Mouse (Mus musculus) activated CD4-positive, CD25-positive, alpha-beta regulatory T cell (primary cell): Measurements from ENCODE around the gene Ccdc170. TPM values are rescaled to one million over a fixed set of nuclear protein-coding genes. Genes with fewer than 3 reads are reported as not detected.

Experiments
- polyA plus RNA-seq, 2 experiments: library from polyadenylated mRNA; unstranded; fragments of 100-300 nt; shearing (Covaris generic); gene quantifications; one replicate each; pipeline ENCODE4 v1.2.1; 2017

The Ccdc170 gene
- not detected for polyA plus RNA-seq

GRCm38 (mm10) chr10:4482355-4482754 is at the start of gene Ccdc170:
TSS of gene Ccdc170 (plus strand) at chr10:4482502.

DNA sequence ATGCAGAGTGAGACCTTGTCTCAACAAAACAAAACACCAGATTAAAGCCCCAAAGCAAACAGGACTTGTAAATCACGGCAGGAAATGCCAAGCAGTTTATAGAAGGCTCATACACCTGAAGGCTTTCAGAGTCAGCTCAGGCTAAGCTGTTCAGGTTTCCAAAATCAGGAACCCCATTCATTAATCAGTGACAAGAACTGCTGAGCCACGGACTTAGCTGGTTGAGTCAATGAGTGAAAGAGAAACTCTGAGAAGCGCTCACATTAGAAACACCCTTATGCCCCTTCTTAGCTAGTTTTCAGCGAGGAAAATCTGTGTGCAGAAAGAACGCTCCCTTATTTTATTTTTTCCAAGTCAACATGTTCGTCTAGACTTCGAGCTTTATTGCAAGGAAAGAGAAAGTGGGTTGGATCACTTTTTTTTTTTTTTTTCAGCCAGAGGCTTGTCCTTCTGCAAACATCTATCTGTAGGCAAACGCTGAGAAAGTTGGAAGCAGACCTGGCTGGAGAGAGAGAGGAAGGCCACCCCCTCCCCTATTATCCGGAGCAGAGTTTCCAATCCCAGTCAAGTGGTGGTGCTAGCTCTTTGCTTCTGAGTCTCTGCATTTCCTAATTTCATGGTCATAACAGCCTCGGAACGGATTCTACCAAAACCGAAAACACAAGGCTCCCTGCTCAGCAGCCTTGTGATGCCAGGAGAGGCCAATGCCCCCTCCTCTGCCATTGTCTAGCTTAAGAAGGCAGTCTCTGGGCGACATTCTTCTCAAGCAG is 129.3 kb downstream of the Ccdc170 start, which contains the start of gene Esr1:
Esr1 (plus strand) TSS at position 208 of the 770 bp plus-strand sequence.

Other genes starting within 250 kb of the Ccdc170 start
- 10 to 100 TPM in 1 of 2 experiments, 1 to 10 TPM in 1; 8.9 to 10.2 TPM for gene Akap12, start 216.1 kb upstream of the Ccdc170 start, polyA plus RNA-seq
- 10 to 100 TPM; 34.5 to 44.2 TPM for gene Zbtb2, start 94.4 kb upstream of the Ccdc170 start, polyA plus RNA-seq
- gene Rmnd1, start 50.1 kb upstream of the Ccdc170 start, polyA plus RNA-seq: 10 to 100 TPM; 39.3 to 50.4 TPM
- gene Armt1, start 50.0 kb upstream of the Ccdc170 start, polyA plus RNA-seq: 10 to 100 TPM; 23.7 to 25.3 TPM
- 1 to 10 TPM in 1 of 2 experiments, under 1 TPM in 1; 0.63 to 1.5 TPM for gene Esr1, start 129.1 kb downstream of the Ccdc170 start, polyA plus RNA-seq